Mouse (Mus musculus) liver, embryonic 14.5 days (tissue): ENCODE measurements around the gene Chst15.

Experiments used
- CTCF ChIP-seq: IDR thresholded peaks from 2 replicates; pipeline ENCODE4 v1.5.1; 2016; ENCODE audit warnings: antibody characterized with exemption, low read depth, control low read depth
- EP300 ChIP-seq: IDR thresholded peaks from 2 replicates; pipeline ENCODE4 v1.6.1; 2016; ENCODE audit warnings: antibody characterized with exemption, low read depth

DNA sequence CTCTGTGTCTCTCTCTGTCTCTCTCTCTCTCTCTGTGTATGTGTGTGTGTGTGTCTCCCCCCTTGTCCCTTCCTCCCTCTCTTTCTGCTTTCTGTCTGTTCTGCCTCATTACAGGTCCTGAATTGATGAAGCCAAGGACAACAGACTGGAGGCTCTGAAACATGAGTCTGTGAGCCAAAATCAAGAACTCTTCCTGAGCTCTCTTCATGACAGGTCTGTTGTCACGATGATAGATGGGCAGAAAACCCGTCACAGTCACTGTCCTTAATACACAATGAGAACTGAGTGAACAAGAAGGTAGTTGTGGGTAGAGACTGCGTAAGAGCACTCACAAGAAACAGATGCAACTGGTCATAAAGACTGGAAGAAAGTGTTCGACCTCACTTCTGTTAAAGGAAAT is 43.3 kb upstream of the Chst15 start:
- TF ChIP-seq EP300 = no peak
- no peak for TF ChIP-seq CTCF
